Mouse (Mus musculus): Measurements from ENCODE around the gene Nr1h3.

DNA sequence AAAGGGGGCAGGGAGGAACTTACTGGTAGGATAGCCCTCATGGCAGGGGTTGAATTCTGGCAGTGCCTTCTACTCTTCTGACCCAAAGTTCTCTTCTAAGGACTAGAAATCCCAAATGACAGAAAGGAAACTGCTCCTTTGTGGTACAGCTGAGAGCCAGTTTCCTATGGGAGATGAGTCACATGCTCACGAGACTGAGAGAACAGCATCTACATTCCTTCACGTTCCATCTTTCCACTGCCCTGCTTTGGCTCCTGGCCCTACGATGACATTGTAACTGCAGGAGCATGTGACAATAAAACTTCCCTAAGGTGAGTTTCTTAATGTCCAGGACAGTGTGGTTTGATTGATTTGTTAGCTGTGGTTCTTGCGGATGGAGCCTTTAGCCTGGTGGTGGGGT, 45.7 kb upstream of the Nr1h3 start:
- TF ChIP-seq CTCF (IDR thresholded peaks at IDR 0.05; ENCODE audit: low read depth, low read length): no peak
- TF ChIP-seq GATA1 (IDR thresholded peaks at IDR 0.05; ENCODE audit: borderline replicate concordance, low read length): no peak
- TF ChIP-seq TAL1 (conservative IDR thresholded peaks at IDR 0.05; ENCODE audit: low read depth, low read length): no peak
- TF ChIP-seq GATA2 (IDR thresholded peaks at IDR 0.05; ENCODE audit: borderline replicate concordance, low read depth, low read length): no peak
- no peak for TF ChIP-seq POLR2AphosphoS5 (IDR thresholded peaks at IDR 0.05; ENCODE audit: insufficient replicate concordance, low read depth, low read length)

All from G1E (cell line).